Mouse (Mus musculus) cerebellum, postnatal 10 days (tissue): ENCODE measurements at regions not wholly inside any gene's neighbourhood (a gene's known extent, or its start where the extent isn't known, plus 50 kb on each side); places are given as distances from the start of the nearest gene placed in this dataset.

Source experiments
- DNase-seq, 2 experiments: peaks; one replicate each; pipeline ENCODE4 v3.0.0; 2021; ENCODE audit warnings: mixed read lengths in 2 of 2

DNA sequence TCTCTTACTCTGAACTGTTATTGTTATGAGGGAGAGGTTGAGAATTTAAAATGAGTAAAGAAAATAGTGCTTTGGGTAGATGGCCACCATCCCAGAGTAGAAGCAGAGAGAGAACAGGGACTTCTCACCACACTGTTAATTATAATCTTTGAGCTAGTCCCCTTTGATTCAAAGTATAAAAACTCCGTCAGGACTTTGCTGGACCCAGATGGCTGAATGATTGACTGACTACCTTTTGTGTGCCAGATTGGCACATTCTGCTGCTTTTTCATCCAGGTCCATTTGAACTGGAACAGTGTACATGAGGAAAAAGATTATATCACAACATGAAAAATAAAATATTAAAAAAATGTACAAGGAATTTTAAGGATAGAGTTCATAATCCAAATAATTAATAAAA lies 449.8 kb downstream of the Slitrk1 start:
- DNase-seq = peak; percentile 35 to 46

- peak in 1 of 2 experiments; percentile 2 for DNase-seq
These were observed 454.6 kb downstream of the Slitrk1 start for GRCm38 (mm10) chr14:108459356-108459755.

DNA sequence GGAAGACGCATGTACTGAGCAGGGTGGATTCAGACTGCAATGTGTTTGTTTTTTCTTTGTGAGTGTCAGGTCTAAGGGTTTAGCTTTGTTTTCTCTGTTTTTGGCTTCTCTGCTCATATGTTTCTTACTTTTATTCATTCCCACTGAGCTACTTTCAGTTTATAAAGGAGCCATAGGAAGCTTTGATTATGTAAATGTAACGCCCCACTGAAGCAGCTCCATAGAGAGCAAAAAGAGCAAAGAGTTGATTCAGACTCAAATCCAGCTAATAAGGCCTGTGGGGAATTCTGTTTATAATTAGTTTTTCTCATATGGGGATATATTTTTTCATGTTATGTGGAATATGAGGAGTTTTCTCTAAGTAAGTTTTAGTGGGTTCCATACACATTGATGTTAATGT lies 476.9 kb downstream of the Slitrk1 start:
- no peak for DNase-seq

DNA sequence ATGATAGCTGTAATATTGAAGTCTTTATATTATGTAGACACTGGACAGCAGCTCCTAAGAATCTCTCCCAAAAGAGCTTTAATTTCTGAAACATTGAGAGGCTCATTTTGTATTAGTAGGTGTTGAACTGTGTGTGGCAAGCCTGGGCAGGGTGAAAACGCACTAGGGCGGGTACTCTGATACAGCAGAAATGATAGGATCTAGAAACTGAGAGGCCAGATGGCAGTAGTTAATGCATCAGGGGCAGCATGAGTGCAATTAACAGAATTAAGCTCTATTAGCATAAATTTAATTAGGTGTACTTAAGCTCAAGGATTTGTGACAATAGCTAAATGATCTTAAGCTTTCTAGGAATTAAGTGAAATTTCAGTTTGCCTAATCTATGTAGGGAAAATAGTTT lies 508.8 kb downstream of the Slitrk1 start:
- DNase-seq = peak; percentile 11 to 19

GRCm38 (mm10) chr14:108403466-108403865 lies 510.5 kb downstream of the Slitrk1 start:
- no peak for DNase-seq
